Mouse (Mus musculus) layer of hippocampus, adult 18-20 months (tissue): ENCODE measurements around the gene Pde2a. TPM values are rescaled to one million over a fixed set of nuclear protein-coding genes. Genes with fewer than 3 reads are reported as not detected.

Experiments
- DNase-seq, 2 experiments: peaks; one replicate each; pipeline ENCODE4 v3.0.0; 2022; ENCODE audit warnings: low spot score in 2 of 2
- long read RNA-seq: library from polyadenylated mRNA; stranded (forward); transcript quantifications from one replicate; pipeline ENCODE4 v2.0.0, GENCODE M21; 2021
- total RNA-seq, 2 experiments: library from RNA; stranded (reverse); gene quantifications; 2 replicates each; pipeline ENCODE4 v1.2.3; 2021

The Pde2a gene
- 100 to 1,000 TPM; 327 to 333 TPM for total RNA-seq
- long read RNA-seq, full-length matches to known transcripts, result 191 of 382 reads
- long read RNA-seq, partial matches to known transcripts, result 130 of 382 reads
- long read RNA-seq, other reads (novel, unspliced or antisense), result 61 of 382 reads

- peak; percentile 85 to 89 for DNase-seq
Observed at GRCm38 (mm10) chr7:101421529-101421928, at the start of gene Pde2a. TSS of gene Pde2a (plus strand) at chr7:101421691.

- DNase-seq, result no peak
Observed at GRCm38 (mm10) chr7:101373082-101373481, 48.4 kb upstream of the Pde2a start.

DNA sequence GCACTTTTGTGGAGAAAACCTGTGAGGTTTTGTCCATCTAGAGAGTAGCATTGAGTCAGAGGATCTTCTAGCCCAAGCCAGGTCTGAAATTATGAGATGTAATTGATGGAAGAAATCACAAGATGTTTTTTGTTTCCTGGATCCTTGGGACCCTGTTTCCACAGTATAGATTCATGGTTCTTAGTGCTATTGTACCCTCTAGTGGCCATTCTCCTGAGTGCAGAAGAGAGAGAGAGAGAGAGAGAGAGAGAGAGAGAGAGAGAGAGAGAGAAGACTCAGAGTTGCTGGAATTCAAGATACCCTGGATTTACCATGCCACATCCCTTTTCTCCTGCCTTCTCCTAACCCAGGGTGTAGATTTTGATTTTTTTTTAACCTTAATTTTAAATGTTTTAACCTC lies 47.3 kb upstream of the Pde2a start:
- peak in 1 of 2 experiments; percentile 74 for DNase-seq

GRCm38 (mm10) chr7:101376701-101377340 lies 44.7 kb upstream of the Pde2a start:
- DNase-seq, result peak in 1 of 2 experiments; percentile 77

GRCm38 (mm10) chr7:101377741-101378262 lies 43.7 kb upstream of the Pde2a start:
- DNase-seq, result no peak

DNA sequence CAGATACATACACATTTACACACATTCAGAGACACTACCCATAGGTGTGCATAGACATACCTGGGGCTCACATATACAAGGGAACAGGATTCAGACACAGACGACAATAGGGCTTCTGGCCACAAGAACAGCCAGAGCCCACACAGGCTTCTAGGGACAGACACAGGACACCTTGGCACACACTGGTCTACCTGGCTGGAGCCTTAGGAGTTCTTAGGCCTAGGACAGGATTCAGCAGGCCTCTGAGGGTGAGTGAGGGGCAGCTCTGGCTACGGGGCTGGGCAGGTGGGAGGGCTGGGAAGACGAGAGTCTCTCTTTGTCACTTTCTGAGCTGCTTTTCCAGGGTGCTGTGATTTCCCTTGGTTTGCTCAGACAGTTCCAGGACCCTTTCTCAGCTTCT lies 43.2 kb upstream of the Pde2a start:
- DNase-seq, result no peak

DNA sequence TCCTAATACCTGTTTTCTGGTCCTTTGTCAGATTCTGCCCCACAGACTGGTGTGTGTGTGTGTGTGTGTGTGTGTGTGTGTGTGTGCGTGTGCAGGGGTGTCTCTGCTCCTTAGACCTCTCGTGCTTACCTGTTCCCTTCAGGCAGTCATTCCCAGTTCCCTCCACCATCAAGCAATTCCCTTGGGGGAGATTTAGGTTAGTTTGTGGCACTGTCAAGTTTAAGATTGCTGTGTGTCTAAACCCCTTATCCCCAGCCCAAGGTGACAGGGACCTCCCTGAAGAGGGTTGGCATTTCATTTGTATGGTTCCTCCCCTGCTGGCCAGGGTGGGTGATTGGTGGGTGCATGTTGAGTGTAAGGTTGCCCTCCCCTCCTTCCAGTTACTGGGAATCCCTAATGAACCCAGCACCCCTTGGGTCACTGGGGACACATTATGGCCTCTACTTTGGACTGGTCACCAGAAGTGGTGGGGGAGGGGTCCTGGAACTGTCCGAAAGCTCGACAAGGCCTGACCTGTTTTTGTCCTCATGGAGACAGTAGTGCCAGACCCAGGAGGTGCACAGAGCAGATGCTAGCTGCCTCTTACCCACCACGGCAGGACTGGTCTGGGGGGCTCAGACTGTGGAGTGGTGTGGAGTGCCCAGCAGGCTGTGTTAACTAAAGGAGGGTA lies 42.6 kb upstream of the Pde2a start:
- DNase-seq, result no peak

- no peak for DNase-seq
Observed at GRCm38 (mm10) chr7:101379732-101380131, 41.8 kb upstream of the Pde2a start.

DNA sequence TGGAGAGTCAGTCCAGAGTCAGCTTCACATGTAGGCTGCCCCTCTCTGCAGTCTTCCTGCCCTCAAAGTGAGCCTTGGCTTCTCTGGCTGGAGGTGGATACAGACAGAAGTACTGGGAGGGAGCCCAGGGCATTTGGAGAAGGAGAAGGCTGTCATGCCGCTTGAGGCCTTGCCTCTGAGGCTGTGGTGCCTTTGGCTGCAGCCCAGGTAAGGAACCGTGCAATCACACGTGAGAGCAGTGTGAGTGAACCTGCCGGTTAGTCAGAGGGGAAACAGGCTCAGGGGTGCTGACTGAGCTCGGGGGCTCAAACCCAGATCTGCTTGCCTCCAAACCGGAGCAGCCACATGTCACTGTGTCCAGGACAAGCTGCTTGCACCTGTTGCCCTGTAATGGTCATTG lies 40.0 kb upstream of the Pde2a start:
- no peak for DNase-seq

DNA sequence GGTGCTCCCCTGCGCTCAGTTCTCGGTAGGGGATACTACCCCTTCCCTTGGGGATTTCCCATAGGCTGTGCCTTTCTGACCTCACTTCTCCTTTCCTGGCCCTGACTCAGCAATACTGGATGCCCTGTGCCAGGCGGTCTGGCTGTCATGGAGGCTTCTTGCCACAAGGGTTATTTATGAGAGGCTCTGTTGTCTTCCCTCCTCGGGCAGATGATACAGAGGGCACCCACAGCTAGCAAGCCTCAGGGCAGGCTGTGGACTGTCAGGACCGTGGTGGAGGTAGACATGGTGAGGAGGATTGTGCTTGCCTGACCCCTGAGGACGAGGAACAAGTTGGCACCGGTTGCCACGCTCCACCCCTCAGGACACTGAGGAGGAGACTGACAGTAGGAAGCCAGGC lies 39.1 kb upstream of the Pde2a start:
- peak in 1 of 2 experiments; percentile 43 for DNase-seq

DNA sequence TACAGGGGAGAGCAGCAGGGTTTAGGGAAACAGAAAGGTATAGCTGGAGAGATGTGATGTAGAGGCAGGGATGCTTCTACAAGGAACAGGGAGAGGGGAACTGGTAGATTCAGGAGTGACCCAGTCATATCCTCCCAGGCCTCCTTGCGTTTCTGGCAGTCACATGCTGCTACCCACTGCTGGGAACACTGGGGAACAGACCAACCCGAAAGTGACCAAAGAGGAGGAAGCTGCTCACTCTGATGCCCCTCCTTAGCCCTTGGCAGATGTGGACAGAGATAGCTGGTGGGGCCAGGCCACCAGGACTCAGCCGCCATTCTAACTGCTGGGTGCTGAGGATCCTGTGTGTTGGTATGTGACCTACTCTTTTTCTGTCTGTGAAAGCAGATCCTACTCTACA lies 37.7 kb upstream of the Pde2a start:
- no peak for DNase-seq

GRCm38 (mm10) chr7:101384931-101385330 lies 36.6 kb upstream of the Pde2a start:
- no peak for DNase-seq

GRCm38 (mm10) chr7:101385331-101385733 lies 36.2 kb upstream of the Pde2a start:
- DNase-seq, result no peak

DNA sequence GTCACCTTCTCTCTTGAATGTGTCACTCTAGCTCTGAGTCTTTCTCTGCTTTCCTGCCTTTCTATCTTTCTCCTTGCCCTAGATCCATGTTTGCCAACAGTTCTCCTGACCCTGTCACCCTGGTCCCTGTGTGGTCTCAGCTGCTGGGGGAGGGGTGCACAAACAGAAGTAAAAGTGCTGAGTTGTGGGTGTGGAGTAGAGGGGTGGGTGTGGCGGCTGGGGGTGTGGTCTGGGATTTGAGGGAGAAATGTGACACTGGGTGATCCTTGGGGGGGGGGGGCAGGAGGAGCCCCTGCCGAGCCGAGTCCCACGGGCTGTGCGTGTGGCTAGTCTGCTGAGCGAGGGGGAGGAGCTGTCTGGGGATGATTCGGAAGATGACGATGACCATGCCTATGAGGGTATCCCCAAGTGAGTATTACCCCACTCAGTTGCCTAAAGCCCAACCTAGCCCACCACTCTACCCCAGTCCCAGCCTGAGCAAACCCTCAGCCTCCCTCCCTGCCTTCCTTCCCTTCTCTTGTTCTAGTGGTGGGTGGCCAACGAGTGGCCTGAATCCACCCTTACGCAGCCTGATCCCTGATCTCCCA lies 35.5 kb upstream of the Pde2a start:
- no peak for DNase-seq

DNA sequence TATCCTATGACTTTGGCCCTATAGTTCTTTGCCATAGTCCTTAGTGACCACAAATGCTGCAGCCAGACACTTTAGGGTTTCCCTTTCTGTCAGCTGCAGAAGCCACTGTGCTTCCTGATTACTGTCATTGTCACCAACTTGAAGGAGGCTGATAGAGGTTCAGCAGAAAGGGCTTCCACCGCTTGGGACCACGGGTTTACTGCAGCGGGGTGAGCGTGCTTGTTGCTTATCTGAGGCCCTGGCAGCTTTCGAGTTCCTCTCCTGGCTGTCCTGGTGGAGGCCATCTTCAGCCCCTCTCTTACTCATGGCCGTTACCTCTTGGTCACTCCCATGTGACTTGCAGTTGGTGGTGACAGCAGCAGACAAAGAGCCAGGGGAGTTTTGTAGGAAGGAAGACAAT lies 32.2 kb upstream of the Pde2a start:
- DNase-seq, result no peak

GRCm38 (mm10) chr7:101391909-101392479 lies 29.5 kb upstream of the Pde2a start:
- DNase-seq, result no peak

DNA sequence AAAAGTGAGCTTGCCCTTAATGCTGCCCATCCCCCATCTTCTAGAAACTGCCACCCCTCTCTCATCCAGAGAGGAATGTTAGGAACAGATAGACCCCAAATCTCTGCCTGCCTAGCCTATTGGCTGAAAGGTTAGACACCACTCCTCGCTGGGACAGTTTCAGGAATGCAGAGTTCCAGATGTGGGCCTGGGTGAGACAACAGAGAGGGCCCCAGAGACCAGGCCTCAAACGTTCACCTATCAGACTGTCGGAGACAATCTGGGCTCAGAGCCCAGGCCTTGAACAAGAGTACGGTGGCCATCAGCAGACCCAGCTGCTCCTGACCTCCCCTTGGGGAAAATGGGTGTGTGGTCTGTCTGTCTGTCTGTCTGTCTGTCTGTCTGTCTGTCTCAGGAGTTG lies 28.5 kb upstream of the Pde2a start:
- no peak for DNase-seq

- no peak for DNase-seq
Observed at GRCm38 (mm10) chr7:101393694-101394504, 27.6 kb upstream of the Pde2a start.

DNA sequence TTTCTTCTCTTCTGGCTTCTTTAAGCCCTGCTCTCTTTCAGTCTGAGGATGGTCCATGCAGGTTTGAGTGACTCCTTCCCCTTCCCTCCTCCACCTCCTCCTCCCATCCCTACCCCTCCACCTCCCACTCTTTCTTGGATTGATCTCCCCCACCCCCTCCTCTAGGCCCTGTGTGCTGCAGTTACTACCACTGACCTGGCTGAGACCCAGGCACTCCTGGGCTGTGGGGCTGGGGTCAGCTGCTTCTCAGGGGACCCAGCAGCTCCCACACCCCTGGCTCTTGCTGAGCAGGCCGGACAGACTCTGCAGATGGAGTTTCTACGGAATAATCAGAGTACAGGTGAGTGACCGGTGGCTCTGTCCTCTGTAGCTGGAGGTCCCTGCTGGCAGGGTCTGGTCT lies 26.9 kb upstream of the Pde2a start:
- DNase-seq, result no peak

DNA sequence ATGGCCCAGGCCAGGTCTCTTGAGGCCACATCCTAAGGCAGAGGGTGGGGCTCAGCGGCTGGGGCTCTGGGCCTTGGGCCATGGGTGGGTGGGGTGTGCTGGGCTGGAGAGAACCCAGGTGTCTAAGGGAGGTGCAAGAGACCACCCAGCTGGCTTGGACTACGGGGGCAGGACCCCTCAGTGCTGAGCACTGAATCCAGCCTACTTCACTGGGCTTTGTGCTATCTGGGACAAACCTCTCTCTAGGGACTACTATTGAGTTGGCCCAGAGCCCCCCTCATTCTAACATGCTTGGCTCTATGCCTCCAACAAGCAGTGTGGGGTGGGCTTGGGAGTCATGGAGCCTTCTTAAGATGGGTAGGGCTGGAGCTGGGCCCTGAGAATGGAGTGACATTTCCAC lies 26.0 kb upstream of the Pde2a start:
- DNase-seq, result no peak

DNA sequence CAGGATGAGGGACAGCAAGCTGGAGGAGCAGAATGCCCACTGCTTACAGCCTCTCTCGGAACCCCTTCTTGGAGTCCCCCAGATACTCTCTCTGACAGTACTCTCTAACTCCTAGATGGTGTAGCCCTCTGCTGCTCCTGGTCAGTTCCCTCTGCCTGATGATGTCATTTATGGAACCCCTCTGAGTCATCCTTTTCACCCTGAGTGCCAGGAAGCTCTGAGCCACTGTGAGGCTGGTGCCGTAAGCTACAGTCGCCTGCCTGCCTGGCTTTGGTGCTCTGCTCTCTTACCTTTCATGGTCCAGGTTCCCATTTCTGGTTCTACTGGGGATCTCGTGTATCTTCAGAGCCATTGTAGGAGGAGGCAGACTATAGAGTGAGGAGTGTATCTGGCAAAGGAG lies 24.3 kb upstream of the Pde2a start:
- DNase-seq, result no peak
